Mouse (Mus musculus): Measurements from ENCODE around the gene Flt3l. TPM values are rescaled to one million over a fixed set of nuclear protein-coding genes. Genes with fewer than 3 reads are reported as not detected.
"Not testable (repeated sequence)": the region's sequence is repeated elsewhere in the genome, so short reads cannot be mapped to it uniquely, and the experiment has no call there.

Flt3l gene
- polyA plus RNA-seq, 1 experiment from 2014 or later, result 2.7 TPM

GRCm38 (mm10) chr7:45174567-45175280 is 38.5 kb upstream of the Flt3l start:
- Histone ChIP-seq H3K27me3 (peaks cover 94% of the 10 kb centered on the region), H3K4me2 (0 out of 2 replicates have a peak overlapping the region, but pooled peaks have one; percentile 15), H3K4me3 (peak overlapping the region; percentile 21), H3K9ac (no peak overlapping the region), H3K27ac (no peak overlapping the region), H3K36me3 (no peaks in the 10 kb centered on the region), H3K4me1 (peaks cover 20% of the 10 kb centered on the region), H3K9me3 (peaks cover 4% of the 10 kb centered on the region; the same call in 1 of the 2 replicates)
- WGBS, result 3% methylated on average over 29 of the region's 29 CpGs
- no peak for ATAC-seq (ENCODE audit: insufficient number of reproducible peaks, low FRiP score, low TSS enrichment, low read depth)

GRCm38 (mm10) chr7:45173772-45174171 is 37.5 kb upstream of the Flt3l start:
- not testable (repeated sequence) for H3K27ac ChIP-seq; H3K4me2 ChIP-seq; H3K9ac ChIP-seq; H3K36me3 ChIP-seq; H3K9me3 ChIP-seq; ATAC-seq (ENCODE audit: insufficient number of reproducible peaks, low FRiP score, low TSS enrichment, low read depth); H3K4me3 ChIP-seq
- Histone ChIP-seq H3K27me3 (peaks cover 94% of the 10 kb centered on the region), H3K4me1 (peaks cover 20% of the 10 kb centered on the region)
- WGBS, result 64% methylated on average over 1 of the region's 1 CpGs

- Histone ChIP-seq H3K27me3 (peaks cover 94% of the 10 kb centered on the region), H3K36me3 (no peaks in the 10 kb centered on the region), H3K4me2 (no peak overlapping the region), H3K9ac (no peak overlapping the region), H3K9me3 (peaks cover 8% of the 10 kb centered on the region; the same call in 1 of the 2 replicates), H3K4me1 (peaks cover 20% of the 10 kb centered on the region), H3K4me3 (no peak overlapping the region), H3K27ac (no peak overlapping the region)
- WGBS, result 55% methylated on average over 7 of the region's 7 CpGs
- ATAC-seq (ENCODE audit: insufficient number of reproducible peaks, low FRiP score, low TSS enrichment, low read depth), result no peak
These were observed 36.7 kb upstream of the Flt3l start for GRCm38 (mm10) chr7:45172974-45173373.

GRCm38 (mm10) chr7:45169495-45169894 is 33.3 kb upstream of the Flt3l start:
- no peak overlapping the region for H3K4me3 ChIP-seq
- H3K9me3 ChIP-seq, result peaks cover 8% of the 10 kb centered on the region; the same call in 1 of the 2 replicates
- no peak for ATAC-seq (ENCODE audit: insufficient number of reproducible peaks, low FRiP score, low TSS enrichment, low read depth)
- no peak overlapping the region for H3K27ac ChIP-seq
- H3K4me2 ChIP-seq, result no peak overlapping the region
- peaks cover 94% of the 10 kb centered on the region for H3K27me3 ChIP-seq
- no peaks in the 10 kb centered on the region for H3K4me1 ChIP-seq
- H3K9ac ChIP-seq, result no peak overlapping the region
- H3K36me3 ChIP-seq, result no peaks in the 10 kb centered on the region
- WGBS, result 87% methylated on average over 3 of the region's 3 CpGs

- Histone ChIP-seq H3K36me3 (no peaks in the 10 kb centered on the region), H3K27me3 (peaks cover 95% of the 10 kb centered on the region), H3K4me1 (peaks cover 6% of the 10 kb centered on the region), H3K9ac (no peak overlapping the region), H3K4me3 (no peak overlapping the region), H3K27ac (no peak overlapping the region), H3K9me3 (peaks cover 8% of the 10 kb centered on the region; the same call in 1 of the 2 replicates), H3K4me2 (no peak overlapping the region)
- ATAC-seq (ENCODE audit: insufficient number of reproducible peaks, low FRiP score, low TSS enrichment, low read depth), result no peak
- 9% methylated on average over 24 of the region's 24 CpGs for WGBS
These were observed 32.4 kb upstream of the Flt3l start for GRCm38 (mm10) chr7:45168656-45169055.

- Histone ChIP-seq H3K4me3 (no peak overlapping the region; the same call in 1 of the 2 replicates), H3K9ac (no peak overlapping the region), H3K9me3 (peaks cover 8% of the 10 kb centered on the region; the same call in 1 of the 2 replicates), H3K27me3 (peaks cover 99% of the 10 kb centered on the region), H3K4me1 (peaks cover 8% of the 10 kb centered on the region), H3K27ac (no peak overlapping the region), H3K36me3 (no peaks in the 10 kb centered on the region), H3K4me2 (no peak overlapping the region)
- ATAC-seq (ENCODE audit: insufficient number of reproducible peaks, low FRiP score, low TSS enrichment, low read depth), result no peak
- WGBS, result 1% methylated on average over 19 of the region's 19 CpGs
These were observed 31.7 kb upstream of the Flt3l start for GRCm38 (mm10) chr7:45167761-45168445.

- Histone ChIP-seq H3K9me3 (peaks cover 8% of the 10 kb centered on the region; the same call in 1 of the 2 replicates), H3K4me3 (no peak overlapping the region), H3K4me1 (peaks cover 16% of the 10 kb centered on the region), H3K27me3 (peaks cover 96% of the 10 kb centered on the region), H3K27ac (no peak overlapping the region), H3K4me2 (no peak overlapping the region), H3K36me3 (no peaks in the 10 kb centered on the region), H3K9ac (no peak overlapping the region)
- WGBS, result 25% methylated on average over 8 of the region's 10 CpGs
- ATAC-seq (ENCODE audit: insufficient number of reproducible peaks, low FRiP score, low TSS enrichment, low read depth), result no peak
These were observed 30.7 kb upstream of the Flt3l start for GRCm38 (mm10) chr7:45166950-45167401.

- WGBS, result 51% methylated on average over 11 of the region's 11 CpGs
- peaks cover 19% of the 10 kb centered on the region for H3K4me1 ChIP-seq
- H3K27ac ChIP-seq, result no peak overlapping the region
- ATAC-seq (ENCODE audit: insufficient number of reproducible peaks, low FRiP score, low TSS enrichment, low read depth), result no peak
- H3K4me2 ChIP-seq, result no peak overlapping the region
- H3K9me3 ChIP-seq, result peaks cover 8% of the 10 kb centered on the region; the same call in 1 of the 2 replicates
- peaks cover 84% of the 10 kb centered on the region for H3K27me3 ChIP-seq
- H3K9ac ChIP-seq, result no peak overlapping the region
- H3K4me3 ChIP-seq, result no peak overlapping the region
- H3K36me3 ChIP-seq, result peaks cover 3% of the 10 kb centered on the region; the same call in 1 of the 2 replicates
These were observed 29.5 kb upstream of the Flt3l start for GRCm38 (mm10) chr7:45165701-45166100.

GRCm38 (mm10) chr7:45164833-45165232 is 28.6 kb upstream of the Flt3l start:
- WGBS, result 74% methylated on average over 5 of the region's 5 CpGs
- Histone ChIP-seq H3K36me3 (peaks cover 12% of the 10 kb centered on the region), H3K4me3 (no peak overlapping the region), H3K9ac (no peak overlapping the region), H3K4me2 (no peak overlapping the region), H3K9me3 (peaks cover 4% of the 10 kb centered on the region; the same call in 1 of the 2 replicates), H3K27me3 (peaks cover 75% of the 10 kb centered on the region), H3K4me1 (peaks cover 19% of the 10 kb centered on the region), H3K27ac (no peak overlapping the region)
- ATAC-seq (ENCODE audit: insufficient number of reproducible peaks, low FRiP score, low TSS enrichment, low read depth), result no peak

GRCm38 (mm10) chr7:45163735-45164490 is 27.7 kb upstream of the Flt3l start, which contains the start of gene Slc17a7:
Slc17a7 (plus strand) TSS chr7:45163949.
- no peak for ATAC-seq (ENCODE audit: insufficient number of reproducible peaks, low FRiP score, low TSS enrichment, low read depth)

GRCm38 (mm10) chr7:45162996-45163615 is 26.9 kb upstream of the Flt3l start:
- H3K36me3 ChIP-seq, result peaks cover 29% of the 10 kb centered on the region
- H3K9ac ChIP-seq, result no peak overlapping the region
- peaks cover 19% of the 10 kb centered on the region for H3K4me1 ChIP-seq
- WGBS, result 69% methylated on average over 9 of the region's 9 CpGs
- no peak for ATAC-seq (ENCODE audit: insufficient number of reproducible peaks, low FRiP score, low TSS enrichment, low read depth)
- H3K27me3 ChIP-seq, result peaks cover 58% of the 10 kb centered on the region
- no peak overlapping the region for H3K4me2 ChIP-seq
- H3K4me3 ChIP-seq, result no peak overlapping the region
- H3K9me3 ChIP-seq, result no peaks in the 10 kb centered on the region
- H3K27ac ChIP-seq, result no peak overlapping the region

More at GRCm38 (mm10) chr7:45163735-45164490, 27.7 kb upstream of the Flt3l start, which contains the start of gene Slc17a7:
- H3K4me3 ChIP-seq, result peak within 1 kb of the TSS; percentile 46
- peak within 1 kb of the TSS; percentile 73 for H3K4me2 ChIP-seq
- peak within 1 kb of the TSS; percentile 47 for H3K9ac ChIP-seq
- peaks cover 66% of the 10 kb centered on the region for H3K27me3 ChIP-seq
- H3K4me1 ChIP-seq, result peaks cover 19% of the 10 kb centered on the region
- H3K36me3 ChIP-seq, result peaks cover 21% of the 10 kb centered on the region
- WGBS, result under 1% methylated on average over 40 of the region's 41 CpGs
- no peak within 1 kb of the TSS for H3K27ac ChIP-seq
- no peaks in the 10 kb centered on the region for H3K9me3 ChIP-seq

Data from limb, embryonic 15.5 days (tissue).